Mouse (Mus musculus) bone marrow, adult 2 months (tissue): ENCODE results near the gene Srsf12.

ENCODE experiments used
- CTCF ChIP-seq: fragments of 200-500 bp; IDR thresholded peaks from 2 replicates; pipeline ENCODE4 v1.5.1; 2011; ENCODE audit warnings: low read length, control low read depth; ENCODE audit not compliant: control insufficient read depth, insufficient read depth
- POLR2A ChIP-seq: fragments of 200-500 bp; IDR thresholded peaks from 2 replicates; pipeline ENCODE4 v1.6.1; 2011; ENCODE audit warnings: low read depth, mild to moderate bottlenecking, control low read depth, low read length, borderline replicate concordance; ENCODE audit not compliant: control insufficient read depth

DNA sequence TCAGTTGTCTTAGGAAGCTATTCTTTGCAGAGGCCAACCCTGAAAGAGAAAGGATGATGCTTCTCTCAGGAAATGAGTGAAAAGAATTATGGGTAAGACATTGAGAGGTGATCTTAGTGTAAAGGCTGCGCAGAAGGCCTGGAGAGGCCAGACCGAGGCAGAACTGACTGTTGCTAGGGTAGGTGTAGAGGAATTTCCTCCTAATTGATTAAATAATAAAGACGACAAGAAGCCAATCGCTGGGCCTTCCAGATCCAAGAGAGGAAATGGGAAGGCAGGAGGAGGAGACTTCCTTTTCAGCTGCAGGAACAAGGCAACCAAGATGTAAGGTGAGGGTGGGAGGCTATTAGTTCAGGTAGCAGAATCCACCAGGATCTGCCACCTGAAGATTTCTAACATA is 45.9 kb downstream of the Srsf12 start:
- TF ChIP-seq CTCF (no peak), POLR2A (no peak)
